Mouse (Mus musculus): ENCODE measurements around the gene Brd3. TPM values are rescaled to one million over a fixed set of nuclear protein-coding genes. Genes with fewer than 3 reads are reported as not detected.
A peak's percentile ranks its signal among the peaks of the same experiment; 100 is the strongest.

The Brd3 gene
- polyA plus RNA-seq, 2 experiments from 2014 or later: 27.7 to 43.4 TPM

DNA sequence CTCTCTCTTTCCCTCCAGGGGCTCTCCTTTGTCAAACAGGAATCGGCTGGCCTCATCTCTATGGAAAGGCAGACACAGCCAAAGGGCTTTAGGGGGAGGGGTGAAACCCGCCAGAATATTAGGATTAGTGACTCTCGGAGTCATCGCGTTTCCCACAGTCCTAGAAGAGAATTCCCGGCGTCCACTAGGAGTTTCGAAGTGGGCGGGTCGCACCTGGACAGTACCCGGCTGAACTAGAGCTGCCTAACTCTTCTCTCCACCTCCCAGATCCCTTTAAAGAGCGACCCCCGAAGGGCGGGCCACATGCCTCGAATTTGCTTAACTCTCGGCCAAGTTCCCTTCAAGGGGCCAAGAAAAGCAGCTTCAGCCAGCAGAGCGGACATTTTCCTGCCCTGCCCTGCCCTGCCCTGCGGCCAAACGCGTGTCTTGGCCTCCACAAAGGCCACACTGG, 82.3 kb downstream of the Brd3 start:
- ATAC-seq: no peak

DNA sequence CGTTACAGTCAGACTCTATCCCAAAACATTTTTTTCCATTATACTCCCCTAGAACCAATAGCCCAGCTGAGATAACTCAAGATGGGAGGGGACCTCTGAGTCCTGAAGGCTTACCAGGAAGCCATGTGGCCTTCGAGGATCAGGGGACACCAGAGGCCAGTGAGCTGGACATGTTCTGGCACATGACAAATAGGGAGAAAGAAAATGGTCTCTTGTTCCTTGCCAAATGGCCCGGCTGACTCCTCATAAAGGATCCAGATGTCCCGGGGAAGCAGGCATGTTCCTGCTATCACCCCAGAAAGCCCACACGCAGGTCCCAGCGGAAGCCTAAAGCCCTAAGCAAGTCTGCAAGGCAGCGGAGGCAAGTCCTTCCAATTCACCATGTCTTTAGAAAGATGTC, 83.9 kb downstream of the Brd3 start:
- no peak for ATAC-seq

DNA sequence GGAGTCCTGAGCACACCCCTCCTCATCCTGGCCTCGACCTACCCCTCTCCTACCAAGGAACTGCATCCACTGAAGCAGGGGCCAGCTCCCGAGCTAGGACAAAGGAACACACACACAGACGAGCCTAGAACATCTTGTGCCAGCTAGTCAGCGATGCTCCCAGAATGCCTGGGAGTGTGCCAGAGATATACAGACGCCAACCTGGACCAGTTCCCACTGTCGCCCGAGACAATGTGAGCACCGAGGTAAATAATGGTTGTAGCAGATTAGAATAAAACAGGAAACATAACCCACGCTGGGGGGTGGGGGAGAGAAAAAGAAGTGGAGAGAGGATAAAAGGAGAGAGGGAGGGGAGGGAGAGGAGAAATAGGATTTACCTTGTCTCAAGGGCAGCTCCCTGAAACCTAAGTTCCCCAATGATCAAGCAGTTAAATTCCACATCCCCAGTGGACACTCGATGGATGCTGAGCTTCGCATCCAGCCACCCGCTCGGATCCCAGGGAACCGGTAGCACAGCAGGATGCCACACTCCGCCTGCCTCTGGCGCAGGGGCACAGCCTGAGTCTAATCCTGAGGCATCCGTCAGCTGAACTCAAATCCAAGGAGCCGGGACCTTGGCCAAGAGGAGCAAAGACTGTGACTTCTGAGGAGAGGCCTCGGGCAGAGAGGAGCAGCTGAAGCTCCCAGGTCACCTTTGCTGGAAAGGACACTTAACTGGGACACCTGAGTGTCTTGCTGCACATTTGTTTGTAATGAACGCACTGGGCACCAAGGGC, 86.0 kb downstream of the Brd3 start:
- ATAC-seq: no peak

DNA sequence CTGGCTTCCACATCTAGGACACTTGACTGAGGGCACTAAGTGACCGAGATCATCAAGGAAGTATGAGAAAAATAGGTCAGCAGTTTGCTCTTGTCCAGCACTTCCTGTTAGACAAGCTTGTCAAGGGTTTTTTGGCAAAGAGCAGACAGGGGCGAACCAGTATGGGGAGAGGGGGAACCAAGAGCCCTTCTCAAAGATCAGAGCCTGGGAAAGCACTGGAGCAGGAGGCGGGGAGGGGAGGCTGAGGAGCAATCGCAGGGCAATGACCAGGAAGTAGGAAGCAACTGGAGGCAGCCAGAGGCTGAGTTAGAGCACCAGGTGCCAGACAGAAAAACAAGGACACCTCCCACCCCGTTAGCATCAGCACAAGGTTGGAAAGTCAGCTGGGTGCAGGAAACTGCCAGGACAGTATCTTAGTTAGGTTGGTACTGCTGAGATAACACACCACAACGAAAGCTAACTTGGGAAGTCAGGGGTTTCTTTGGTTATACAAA, 88.8 kb downstream of the Brd3 start:
- no peak for ATAC-seq

DNA sequence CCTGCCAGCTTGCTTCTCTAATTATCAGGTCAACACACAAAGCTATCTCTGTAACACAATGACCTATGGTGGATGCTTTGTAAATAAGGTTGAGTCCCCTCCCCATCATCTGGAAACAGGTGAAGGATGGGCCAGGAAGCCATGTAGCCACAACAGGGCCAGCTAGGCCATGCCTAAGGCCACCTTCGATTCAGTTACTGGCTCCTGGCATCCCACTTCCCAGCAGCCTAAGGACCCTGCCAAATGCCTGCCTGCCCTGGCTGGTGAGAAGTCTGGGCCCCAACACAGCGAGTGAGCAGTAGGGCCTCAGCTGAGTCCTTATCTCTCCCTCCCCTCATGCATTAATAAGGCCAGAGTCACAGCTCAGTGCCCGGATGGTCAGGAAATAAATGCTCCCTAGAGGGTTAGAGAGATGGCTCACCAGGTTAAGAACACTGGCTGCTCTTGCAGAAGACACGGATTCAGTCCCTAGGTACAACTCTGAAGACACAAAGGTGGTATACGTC, 89.8 kb downstream of the Brd3 start:
- ATAC-seq: no peak

DNA sequence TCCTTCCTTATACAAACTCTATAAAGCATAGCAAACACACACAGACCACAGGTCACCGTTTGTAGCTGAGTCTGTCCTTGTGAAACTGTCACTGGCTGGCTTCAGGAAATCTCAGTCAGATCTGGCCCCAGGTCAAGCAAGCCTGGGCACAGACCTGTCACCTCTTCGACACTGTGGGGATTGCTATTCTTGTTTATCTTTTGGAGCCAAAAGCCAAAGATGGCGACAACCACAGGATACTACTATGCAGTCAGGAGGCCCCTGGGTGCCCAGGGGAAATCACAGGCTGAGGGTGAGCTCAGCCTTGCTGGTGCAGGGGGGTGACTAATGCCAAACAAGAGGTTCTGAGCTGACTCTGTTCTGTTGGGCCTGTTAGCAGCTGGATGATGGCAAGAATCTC, 91.0 kb downstream of the Brd3 start:
- ATAC-seq: peak; percentile 31

DNA sequence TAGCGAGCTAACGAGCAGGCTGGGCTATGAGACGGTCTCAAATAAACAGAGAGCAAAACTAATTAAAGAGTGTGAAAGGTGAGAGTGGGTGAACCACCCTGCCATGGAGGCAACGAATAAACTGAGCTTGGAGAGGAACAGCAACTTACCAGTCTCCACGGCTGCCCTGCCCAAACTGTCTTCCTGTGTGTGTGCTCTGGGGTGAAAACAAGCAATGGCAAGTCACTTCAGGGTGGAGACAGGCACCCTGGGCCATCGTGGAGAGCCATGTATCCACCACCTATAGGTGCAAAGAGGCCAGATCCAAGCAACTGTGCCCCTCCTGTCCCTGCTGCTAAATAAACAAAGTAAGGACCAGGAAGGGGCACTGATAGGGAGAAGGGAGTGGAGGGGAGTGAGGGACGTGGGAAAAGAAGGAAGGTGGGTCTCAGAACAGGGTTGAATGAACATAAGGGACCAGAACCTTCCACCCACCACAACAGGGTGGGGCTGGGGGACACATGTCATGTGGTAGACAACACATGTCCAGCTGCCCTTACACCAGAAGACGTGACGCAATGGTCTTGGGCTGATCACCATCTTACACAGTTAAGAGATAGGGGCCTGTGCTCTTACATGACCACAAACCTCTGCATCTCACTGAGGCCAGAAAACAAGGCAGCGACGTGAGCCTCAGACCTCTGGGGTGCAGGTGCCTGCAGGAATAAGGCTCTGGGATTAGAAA, 92.2 kb downstream of the Brd3 start:
- peak; percentile 27 for ATAC-seq

DNA sequence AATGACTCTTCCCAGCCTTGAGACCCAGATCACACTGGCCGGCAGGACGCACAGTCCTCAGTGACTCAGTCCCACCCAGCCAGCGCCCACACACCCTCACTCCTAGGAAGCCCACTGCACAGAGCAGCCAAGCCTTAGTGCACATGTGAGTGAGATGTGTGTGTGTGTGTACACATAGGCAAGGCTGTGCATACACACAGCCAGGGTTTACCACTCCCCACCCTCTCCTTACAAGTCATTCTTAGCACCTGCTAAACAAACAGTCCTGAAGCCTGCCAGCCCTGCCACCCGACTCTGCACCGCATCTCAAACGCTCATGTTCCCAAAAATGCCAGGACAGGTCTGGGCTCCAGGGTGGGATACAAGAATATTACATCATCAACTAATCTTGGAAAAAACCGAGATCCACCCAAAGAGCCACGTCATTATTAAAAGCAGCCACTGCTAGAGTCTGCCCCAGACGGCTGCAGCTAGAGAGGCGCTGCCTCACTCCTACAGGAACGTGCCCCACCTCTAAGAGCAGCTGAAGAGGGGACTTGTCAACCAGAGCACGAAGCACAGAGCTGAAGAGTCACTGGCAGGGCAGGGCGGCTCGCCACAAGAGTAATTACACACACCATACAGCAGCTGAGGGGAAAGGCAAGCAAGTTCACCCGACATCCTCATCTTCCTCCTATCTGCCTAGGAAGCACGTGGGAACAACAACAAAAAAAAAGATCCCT, 93.4 kb downstream of the Brd3 start:
- ATAC-seq: peak; percentile 11

DNA sequence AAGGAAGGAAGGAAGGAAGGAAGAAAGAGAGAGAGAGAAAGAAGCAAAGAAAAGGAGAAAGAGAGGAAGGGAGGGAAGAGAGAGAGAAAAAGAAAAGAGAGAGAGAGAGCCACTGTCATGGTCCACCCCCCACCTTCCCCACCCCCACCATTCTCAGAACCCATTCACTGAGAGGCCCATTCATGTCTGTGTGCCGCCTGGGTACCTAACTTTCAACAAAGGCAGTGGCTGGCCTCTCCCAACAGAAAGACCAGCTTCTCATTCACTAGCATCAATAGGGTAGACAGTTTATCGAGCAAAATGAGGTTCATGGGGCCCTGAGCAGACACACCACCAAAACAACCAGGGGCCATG, 93.9 kb downstream of the Brd3 start:
- ATAC-seq: no peak

DNA sequence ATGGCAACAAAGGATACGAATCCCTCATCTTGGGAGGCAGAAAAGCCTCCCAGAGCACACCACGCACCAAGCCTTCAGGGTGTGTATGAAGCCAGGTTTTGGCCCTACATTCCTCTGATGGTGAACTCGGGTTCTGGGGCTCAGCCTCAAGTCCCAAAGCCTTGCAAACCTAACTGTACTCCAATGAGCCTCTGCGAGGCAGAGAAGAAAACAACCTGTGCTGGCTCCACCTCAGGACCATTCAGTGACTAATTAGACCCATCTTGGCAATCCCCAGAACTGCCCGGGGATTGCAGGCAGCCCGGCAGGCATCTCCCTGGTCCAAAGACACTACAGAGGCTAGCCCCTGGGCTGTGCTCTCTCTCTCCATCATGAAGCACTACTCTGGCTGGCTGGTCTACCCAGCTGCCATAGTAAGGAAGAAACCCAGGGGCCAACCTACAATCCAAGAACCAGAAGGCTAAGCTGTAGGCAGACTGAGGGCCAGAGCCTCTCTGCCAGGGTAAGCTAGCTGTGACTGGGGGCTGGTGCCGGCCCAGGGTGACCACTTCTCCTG, 95.1 kb downstream of the Brd3 start:
- ATAC-seq: no peak

DNA sequence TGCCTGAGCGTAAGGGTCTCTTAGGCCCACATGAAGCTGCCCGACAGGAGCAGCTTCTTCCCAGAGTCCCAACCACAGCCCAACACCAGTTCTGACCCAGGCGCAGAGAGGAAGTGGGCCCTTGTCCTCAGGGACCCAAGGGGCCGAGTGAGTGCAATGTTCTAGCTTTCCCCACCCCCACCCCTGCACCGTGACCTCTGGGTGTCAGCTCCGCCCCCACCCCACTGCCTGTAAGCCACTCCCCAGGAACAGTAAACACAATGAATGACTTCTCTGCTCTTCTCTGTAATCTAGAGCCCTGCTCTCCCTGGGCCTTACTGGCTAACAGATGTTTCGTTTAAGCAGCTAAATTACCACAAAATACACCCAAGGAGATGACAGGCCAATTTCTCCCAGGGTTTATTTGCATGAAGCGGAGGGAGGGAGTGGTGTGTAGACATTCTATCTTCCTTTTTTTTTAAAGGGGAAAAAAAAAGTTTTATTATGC, 95.7 kb downstream of the Brd3 start:
- ATAC-seq: peak; percentile 34

DNA sequence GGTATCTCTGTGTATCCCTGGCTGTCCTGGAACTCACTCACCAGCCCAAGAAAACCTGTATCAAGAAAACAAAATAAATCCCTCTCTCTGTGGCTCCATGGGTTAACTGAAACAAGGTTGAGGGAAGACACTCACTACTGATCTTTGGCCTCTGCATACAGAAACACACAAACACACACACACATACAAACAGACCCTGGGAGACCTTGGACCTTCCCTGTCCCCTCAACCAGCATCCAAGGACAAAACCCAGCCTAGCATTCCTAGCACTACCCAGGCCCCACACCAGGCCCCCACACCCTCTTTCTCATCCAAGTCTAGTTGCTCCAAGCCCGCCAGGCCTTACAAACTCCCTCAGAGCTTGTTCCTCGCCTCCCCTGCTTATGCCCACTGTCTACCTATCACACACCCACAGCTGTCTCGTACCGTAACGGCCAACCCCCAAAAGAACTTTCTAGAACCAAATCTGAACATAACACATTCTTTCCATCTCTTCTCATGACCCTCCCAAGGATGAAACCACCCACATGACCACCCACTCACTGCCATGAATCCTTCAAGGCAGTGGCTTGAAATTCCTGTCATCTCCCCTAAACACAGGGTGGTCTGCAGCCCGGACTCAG, 96.8 kb downstream of the Brd3 start:
- ATAC-seq: no peak

DNA sequence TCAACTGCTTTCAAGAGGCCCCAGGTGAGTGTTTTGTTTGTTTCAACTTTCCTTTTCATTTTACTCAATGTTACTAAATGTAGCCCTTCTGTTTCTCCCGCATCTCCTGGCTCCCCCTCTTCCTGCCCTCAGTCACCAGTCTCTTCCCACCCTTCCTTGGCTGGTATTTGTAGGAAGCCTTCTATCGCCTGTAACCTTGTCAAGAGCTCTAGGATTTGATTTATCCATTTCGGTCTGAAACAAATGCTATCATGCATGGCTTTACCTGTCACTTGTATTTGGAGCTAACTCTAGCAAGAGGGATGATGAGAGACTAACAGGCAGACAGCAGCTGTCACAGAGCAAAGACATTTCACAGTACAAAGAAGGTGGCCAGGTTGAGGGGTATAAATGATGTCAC, 99.3 kb downstream of the Brd3 start:
- no peak for ATAC-seq

DNA sequence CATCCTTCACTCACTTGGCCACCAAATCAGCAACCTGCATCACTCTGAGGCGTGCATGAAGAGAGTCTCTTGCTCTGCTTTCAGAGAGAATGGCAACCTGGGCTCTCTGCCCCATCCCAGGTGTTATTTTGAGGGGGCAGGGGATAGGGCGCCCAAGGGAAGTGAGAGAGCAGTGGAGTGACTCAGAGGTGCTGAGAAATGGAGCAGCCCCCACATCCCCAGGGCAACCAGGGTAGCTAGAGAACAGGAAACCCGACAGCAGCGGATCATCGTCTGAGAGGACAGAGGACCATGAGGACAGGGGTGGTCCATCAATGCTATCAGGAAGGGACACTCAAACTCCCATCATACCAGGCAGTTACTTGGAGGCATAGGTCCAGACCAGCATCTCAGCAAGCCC, 100.5 kb downstream of the Brd3 start:
- ATAC-seq: no peak

DNA sequence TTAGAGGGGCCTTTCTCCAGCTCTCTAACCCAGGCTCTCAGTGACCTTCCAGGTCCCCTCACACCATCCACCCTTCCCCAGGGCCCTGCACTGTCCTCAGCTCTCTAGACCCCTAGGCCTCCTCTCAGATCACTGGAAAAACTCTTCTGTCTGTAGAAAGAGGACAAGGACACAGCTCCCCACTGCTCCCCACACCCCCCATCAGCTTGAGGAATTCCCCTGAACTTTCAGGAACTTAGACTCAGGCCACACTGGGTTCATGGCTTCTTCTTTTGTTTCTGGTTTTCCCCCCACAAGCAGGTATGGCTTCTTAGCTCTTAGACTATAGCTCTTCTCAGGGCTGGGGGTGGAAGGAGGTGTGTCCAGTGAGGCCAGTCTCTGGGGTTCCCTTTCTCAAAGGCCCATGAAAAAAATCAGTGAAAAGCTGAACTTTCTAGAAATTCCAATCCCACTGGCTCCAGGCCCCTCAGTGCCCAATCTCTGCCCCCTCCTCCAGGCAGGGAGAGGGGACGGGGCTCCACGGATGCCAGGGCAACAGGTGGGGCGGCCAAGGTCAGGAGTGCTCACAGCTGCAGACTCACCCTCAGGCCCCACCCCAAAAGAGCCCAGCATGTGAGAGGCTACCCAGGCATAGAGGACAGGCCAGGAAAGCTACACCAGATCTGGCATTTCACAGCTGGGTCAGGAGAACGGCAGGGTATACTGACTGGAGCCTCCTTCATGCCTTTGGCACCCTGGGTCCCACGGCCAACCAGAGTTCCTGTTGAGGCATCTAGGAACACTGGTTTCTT, 102.2 kb downstream of the Brd3 start:
- no peak for ATAC-seq

DNA sequence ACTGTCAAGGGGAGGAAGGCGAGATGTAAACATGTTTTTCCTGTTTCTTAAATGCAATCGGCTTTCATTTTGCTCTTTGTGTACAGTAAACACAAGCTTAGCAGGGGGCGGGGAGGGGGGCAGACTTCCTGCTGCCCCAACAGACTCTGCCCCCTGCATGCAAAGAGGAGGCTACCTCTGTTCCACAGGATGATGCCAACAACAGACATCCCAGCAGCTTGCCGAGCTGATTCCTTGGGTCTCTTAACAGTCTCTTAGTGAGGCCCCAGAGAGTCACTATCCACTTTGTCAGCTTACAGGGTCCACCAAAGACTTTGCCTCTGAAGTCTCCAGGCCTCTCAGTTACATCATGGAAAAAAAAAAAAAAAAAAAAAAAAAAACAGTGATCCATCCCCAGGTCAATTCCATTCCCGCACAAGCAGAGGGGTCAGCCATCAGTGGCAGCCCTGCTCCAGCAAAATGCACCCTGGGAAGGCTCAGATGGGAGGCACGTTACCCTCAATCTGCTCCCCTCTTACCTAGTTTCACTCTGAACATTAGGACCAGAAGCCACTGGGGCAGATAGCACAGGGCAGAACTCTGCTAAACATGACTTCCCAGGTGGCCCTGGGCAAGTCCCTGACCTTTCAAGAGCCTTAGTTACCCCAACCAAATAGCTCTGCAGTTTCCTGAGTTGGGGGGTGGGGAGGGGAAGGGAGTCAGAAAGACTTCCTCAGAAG, 102.9 kb downstream of the Brd3 start:
- peak; percentile 72 for ATAC-seq

DNA sequence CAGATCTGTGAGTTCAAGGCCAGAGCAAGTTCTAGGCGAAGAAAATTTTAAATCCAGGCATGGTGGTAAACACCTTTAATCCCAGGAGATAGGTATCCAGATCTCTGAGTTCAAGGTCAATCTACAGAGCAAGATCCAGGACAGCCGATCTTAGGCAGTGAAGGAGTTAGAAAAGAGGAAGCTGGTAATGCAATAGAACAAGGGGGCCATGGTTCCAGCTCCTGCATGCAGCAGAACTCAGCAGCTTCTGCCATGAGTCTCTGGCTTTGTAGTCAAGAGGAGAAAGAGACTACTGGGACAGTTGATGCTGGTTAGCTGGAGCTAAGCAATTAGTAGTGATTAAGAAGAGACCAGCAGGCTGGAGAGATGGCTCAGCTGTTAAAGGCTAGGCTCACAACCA, 105.9 kb downstream of the Brd3 start:
- ATAC-seq: no peak

DNA sequence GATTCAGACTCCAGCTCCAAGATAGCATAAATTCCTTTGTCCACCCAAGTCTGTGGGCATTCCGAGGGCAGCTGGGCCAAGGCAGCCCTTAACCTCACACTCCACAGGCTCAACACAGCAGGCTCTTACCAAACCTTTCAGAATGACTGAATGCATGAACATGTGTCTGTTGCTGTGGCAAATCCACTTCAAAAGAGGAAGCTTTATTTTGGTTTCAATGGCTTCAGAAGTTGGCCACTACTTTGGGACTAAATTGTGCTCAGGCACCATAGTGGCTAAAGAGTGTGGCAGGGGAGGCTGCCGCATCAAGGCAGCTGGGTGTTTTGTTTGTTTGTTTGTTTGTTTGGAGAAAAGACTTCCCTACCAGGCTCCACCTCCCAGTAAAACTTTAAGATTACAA, 107.4 kb downstream of the Brd3 start:
- no peak for ATAC-seq

DNA sequence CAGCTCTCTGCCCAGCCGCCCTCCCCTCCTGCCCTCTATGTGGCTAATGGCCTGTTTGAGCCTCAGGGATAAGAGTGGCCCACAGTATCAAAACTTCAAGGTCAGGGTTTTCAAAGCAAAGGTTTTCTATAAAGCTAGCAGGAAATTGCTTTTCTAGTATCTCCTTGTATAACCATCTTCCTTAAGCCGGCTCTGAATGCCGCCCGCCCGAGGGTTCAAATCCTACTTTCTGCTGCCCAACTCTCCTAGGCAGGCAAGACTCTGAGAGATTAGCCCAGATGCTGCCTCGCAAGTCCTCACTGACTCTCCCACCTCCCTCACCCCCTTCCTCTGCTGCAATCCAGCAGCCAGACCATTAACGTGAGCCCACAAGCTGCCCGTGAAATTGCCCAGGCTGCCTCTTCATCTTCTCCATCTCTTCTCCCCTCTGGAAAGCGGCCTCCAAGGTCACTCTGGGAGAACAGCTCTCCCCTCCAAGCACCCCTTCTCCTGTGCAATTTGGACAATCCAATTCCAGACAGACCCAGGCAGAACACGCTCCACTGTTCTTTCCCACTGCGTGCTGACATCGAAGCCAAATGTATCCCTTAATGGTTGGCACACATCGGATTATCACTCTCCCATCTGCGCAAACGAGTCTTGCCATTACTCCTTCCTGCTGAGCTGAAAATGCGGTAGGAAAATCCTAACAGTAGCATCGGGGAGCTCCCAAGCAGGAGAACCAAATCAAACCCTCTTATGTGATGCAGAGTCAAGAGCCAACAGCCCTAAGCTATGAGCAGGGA, 110.6 kb downstream of the Brd3 start:
- no peak for ATAC-seq

All from activated CD4-positive, CD25-positive, alpha-beta regulatory T cell, adult 4 months (primary cell).